Mouse (Mus musculus): ENCODE results near the gene Ly6g6f. TPM values are rescaled to one million over a fixed set of nuclear protein-coding genes. Genes with fewer than 3 reads are reported as not detected.
A peak's percentile ranks its signal among the peaks of the same experiment; 100 is the strongest.
"Not testable (repeated sequence)": the region's sequence is repeated elsewhere in the genome, so short reads cannot be mapped to it uniquely, and the experiment has no call there.

Ly6g6f gene
- polyA plus RNA-seq, 1 experiment from 2014 or later = 0.66 TPM

DNA sequence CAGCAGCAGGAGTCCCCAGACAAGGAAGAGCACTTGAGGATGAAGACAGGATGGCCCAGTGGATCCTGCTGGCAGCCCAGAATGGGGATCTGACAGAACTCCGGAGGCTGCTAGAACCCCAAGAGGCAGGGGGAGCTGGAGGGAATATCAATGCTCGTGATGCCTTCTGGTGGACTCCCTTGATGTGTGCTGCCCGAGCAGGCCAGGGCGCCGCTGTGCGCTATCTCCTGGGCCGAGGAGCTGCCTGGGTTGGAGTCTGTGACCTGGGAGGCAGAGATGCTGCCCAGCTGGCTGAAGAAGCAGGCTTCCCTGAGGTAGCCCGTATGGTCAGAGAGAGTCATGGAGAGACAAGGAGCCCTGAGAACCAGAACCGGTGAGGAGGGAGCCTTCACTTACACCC, 37.9 kb upstream of the Ly6g6f start:
- H3K36me3 ChIP-seq = peaks cover 48% of the 10 kb centered on the region
- WGBS = 92% methylated on average over 9 of the region's 9 CpGs
- H3K4me3 ChIP-seq; DNase-seq (ENCODE audit: low spot score); H3K9me3 ChIP-seq (replicated peaks); H3K27me3 ChIP-seq (ENCODE audit: low read depth, poor library complexity, severe bottlenecking); H3K27ac ChIP-seq: not testable (repeated sequence)
- H3K4me1 ChIP-seq = peaks cover 49% of the 10 kb centered on the region

DNA sequence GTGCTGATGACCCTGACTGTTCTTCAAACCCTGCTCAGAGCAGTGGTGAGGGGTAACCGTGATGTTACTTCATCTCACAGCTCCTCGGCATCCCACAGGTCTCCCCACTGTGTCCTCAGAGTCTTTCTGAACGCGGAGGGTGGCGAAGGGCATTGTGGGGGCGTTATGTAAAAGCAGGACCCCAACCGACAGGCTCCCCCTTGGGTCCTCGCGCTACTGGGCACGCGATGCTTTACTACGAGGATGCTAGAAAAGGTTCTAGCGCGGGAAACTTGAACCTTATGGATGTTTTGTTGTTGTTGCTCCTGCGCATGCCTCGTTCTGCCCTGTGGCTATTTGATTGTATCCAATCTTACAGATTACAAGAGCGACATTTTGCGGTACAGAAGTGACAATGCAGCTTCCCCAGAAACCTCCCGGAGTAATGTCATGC, 36.5 kb upstream of the Ly6g6f start, which contains the start of gene Csnk2b:
Gene Csnk2b, minus strand, starts transcription at position 183 of the 433 bp plus-strand sequence.
- H3K27ac ChIP-seq = peak within 1 kb of the TSS; percentile 90
- WGBS = 1% methylated on average over 19 of the region's 19 CpGs
- no peaks in the 10 kb centered on the region for H3K27me3 ChIP-seq (ENCODE audit: low read depth, poor library complexity, severe bottlenecking)
- peaks cover 51% of the 10 kb centered on the region for H3K36me3 ChIP-seq
- H3K9me3 ChIP-seq (replicated peaks) = no peaks in the 10 kb centered on the region
- peak within 1 kb of the TSS; percentile 89 for H3K4me3 ChIP-seq
- H3K4me1 ChIP-seq = peaks cover 38% of the 10 kb centered on the region
- peak; percentile 70 for DNase-seq (ENCODE audit: low spot score)

DNA sequence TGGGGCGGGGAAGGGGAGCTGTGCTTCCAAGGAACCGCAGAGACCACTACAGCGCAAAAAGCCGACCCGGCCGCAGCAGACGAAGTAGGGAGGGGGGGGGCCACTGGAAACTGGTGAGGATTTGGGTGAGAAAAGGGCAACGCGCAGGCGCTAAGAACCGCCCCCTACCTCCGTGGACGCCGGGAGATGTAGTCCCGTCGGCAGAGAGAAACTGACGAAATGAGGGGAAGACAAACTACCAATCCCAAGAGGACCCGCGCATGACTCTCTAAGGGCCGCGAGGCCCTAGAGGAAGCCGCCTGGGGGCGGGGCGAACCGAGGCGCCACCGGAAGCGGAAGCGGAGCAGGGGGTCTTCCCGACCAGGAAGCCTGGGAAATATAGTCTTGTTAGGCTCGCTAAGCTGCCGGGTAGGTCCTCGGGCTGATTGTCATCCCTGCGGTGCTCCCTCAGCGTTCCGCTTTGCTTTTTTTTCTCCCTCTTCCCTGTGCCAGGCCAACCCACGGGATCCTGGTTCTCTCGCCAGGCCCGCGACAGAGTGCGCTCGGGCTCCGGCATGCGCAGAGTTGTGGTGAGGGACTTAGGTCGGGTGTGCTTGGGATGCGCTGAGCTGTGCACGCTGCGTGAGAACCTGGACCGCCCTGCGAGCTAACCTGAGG, 35.9 kb upstream of the Ly6g6f start, which contains the start of gene Gpank1:
Gene Gpank1, plus strand, starts transcription at position 313 of the 657 bp plus-strand sequence.
- Histone ChIP-seq H3K9me3 (replicated peaks) (no peaks in the 10 kb centered on the region), H3K4me3 (peak within 1 kb of the TSS; percentile 89), H3K36me3 (peaks cover 55% of the 10 kb centered on the region), H3K27me3 (ENCODE audit: low read depth, poor library complexity, severe bottlenecking) (no peaks in the 10 kb centered on the region), H3K4me1 (peaks cover 32% of the 10 kb centered on the region), H3K27ac (peak within 1 kb of the TSS; percentile 90)
- DNase-seq (ENCODE audit: low spot score) = peak; percentile 98
- under 1% methylated on average over 50 of the region's 50 CpGs for WGBS

DNA sequence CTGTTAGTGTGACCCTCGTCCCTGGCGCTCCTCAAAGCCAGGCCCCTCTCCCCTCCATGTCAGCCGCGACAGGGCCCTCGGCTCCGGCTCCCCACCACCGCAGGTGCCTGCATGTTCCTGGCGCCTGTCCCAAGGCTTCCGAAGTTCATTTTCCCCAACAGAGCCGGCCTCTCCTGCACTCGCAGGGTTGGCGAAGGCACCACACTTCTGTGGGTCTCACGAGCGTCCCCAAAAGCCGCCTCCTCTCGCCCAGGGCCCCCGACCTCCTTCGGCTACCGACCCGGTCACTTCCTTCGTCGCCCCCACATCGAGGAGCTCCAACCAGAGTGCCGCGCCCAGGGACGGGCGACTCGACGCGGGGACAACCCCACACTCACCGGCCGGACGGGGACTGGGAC, 35.3 kb upstream of the Ly6g6f start:
- Histone ChIP-seq H3K4me3 (peak overlapping the region; percentile 89), H3K27me3 (ENCODE audit: low read depth, poor library complexity, severe bottlenecking) (no peaks in the 10 kb centered on the region), H3K27ac (peak overlapping the region; percentile 90), H3K4me1 (peaks cover 29% of the 10 kb centered on the region), H3K9me3 (replicated peaks) (no peaks in the 10 kb centered on the region), H3K36me3 (peaks cover 60% of the 10 kb centered on the region)
- WGBS = under 1% methylated on average over 33 of the region's 33 CpGs
- DNase-seq (ENCODE audit: low spot score) = peak; percentile 46

DNA sequence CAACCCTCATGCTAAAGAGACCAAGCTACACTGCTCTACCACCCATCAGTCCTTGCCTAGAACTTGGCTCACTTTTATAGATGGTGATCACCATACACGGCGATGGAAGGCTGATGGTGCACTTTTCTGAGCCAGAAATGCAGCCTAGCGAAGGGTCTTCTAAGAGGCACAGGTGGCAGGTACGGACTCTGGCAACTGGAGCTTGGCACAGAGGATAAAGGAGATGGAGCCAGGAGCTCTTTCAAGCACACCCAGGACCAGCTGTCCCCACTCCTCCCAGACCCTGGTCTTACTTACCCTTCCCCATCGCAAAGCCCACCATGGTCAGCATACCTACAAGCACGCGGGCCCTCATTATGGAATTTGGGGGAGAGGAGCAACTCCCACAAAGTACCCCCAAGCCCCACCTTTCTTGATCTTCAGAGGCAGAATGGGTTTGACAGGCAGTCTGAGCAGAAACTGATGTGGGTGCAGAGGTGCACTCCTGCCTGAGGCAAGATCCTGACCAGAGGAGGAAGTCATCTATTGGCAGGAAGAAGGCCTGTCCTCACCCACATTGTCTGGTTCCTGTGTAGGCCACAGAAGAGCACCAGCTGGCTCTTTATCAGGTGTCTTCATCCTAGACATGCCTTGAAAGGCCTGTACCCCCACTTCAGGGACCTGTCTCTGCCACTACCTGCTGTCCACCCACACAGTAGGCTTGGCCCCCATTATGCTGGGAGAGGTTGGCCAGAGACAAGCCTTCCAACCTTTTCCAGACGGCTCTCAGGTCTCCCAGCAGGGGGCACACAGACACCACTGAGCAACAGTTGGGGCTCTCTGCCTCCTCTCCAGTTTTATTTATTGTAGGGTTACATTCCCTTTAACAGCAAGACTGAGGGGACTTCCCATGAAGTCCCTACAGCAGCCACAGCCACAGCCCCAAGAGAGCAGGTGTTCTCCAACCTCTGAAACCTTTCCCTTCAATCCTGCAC, 29.9 kb upstream of the Ly6g6f start, which contains the start of gene Ly6g5b:
Gene Ly6g5b, minus strand, starts transcription at position 383 of the 974 bp plus-strand sequence.
- no peak within 1 kb of the TSS for H3K27ac ChIP-seq
- WGBS = 86% methylated on average over 8 of the region's 8 CpGs
- peaks cover 59% of the 10 kb centered on the region for H3K36me3 ChIP-seq
- DNase-seq (ENCODE audit: low spot score) = no peak
- H3K27me3 ChIP-seq (ENCODE audit: low read depth, poor library complexity, severe bottlenecking) = no peaks in the 10 kb centered on the region
- H3K4me3 ChIP-seq = no peak within 1 kb of the TSS
- no peaks in the 10 kb centered on the region for H3K9me3 ChIP-seq (replicated peaks)
- peaks cover 9% of the 10 kb centered on the region for H3K4me1 ChIP-seq

DNA sequence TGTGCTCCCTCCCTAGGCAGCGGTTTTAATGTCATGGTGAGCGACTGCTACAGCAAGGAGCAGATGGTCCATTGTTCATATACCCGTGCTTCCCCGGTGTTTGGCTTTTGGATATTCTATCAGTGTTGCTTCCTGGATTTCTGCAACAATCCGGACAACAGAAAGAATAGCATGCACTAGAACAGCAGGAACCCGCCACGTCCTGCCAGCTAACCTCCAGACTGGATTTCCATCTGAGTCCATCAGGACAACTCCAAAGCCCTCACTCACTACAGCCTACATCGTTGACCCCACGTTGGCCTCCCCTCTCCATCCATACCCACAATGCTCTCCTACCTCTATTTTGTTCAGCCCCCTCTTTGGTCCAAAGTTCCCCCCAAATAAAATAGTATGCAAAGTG, 26.4 kb upstream of the Ly6g6f start:
- no peaks in the 10 kb centered on the region for H3K9me3 ChIP-seq (replicated peaks)
- H3K27ac ChIP-seq = no peak overlapping the region
- DNase-seq (ENCODE audit: low spot score) = no peak
- H3K4me3 ChIP-seq = no peak overlapping the region
- WGBS = 89% methylated on average over 9 of the region's 9 CpGs
- no peaks in the 10 kb centered on the region for H3K4me1 ChIP-seq
- peaks cover 31% of the 10 kb centered on the region for H3K36me3 ChIP-seq
- H3K27me3 ChIP-seq (ENCODE audit: low read depth, poor library complexity, severe bottlenecking) = no peaks in the 10 kb centered on the region

DNA sequence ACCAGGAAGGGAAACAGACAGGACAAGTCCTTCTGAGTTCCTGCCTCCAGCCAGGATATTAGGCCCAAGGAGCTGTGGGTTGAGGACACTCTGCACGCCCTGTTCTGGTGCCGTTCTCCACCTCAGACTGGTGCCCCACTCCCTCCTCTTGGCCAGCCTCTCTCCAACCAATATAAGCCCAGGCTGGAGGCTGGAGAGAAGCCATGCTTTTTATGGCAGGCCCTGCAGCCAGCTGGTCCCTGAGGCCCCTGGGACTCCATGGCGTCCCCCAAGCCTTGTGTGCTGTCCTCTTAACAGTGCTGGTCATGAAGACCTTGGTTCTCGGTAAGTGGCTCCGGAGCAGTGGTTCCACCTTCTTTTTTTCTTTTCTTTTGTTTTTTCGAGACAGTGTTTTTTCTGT, 22.7 kb upstream of the Ly6g6f start, which contains the start of gene Ly6g5c:
Gene Ly6g5c, plus strand, starts transcription at position 183 of the 400 bp plus-strand sequence.
- DNase-seq (ENCODE audit: low spot score) = no peak
- peaks cover 8% of the 10 kb centered on the region; the same call in 1 of the 2 replicates for H3K4me1 ChIP-seq
- H3K4me3 ChIP-seq = no peak within 1 kb of the TSS
- WGBS = 87% methylated on average over 6 of the region's 6 CpGs
- H3K27ac ChIP-seq = no peak within 1 kb of the TSS
- no peaks in the 10 kb centered on the region for H3K9me3 ChIP-seq (replicated peaks)
- H3K36me3 ChIP-seq = peaks cover 13% of the 10 kb centered on the region
- H3K27me3 ChIP-seq (ENCODE audit: low read depth, poor library complexity, severe bottlenecking) = no peaks in the 10 kb centered on the region

DNA sequence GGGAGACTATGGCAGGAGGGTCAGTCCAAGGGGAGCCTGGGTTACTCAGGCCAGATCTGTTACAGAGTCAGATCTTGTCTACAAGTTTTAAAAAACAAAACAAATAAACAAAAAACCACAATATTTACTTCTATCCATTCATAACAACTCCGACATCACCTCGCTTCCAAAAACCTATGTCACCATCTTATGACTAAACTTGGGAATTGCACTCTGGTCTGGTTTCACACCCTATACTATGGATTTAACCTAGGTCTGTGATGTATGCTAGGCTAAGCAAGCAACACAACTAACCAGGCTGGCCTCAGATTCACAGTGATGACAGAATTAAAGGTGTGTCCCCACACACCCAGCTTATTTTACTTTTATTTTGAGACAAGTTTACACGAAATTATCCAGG, 21.1 kb upstream of the Ly6g6f start:
- WGBS = 80% methylated on average over 3 of the region's 3 CpGs
- Histone ChIP-seq H3K9me3 (replicated peaks) (no peaks in the 10 kb centered on the region), H3K27me3 (ENCODE audit: low read depth, poor library complexity, severe bottlenecking) (no peaks in the 10 kb centered on the region), H3K36me3 (peaks cover 29% of the 10 kb centered on the region), H3K4me1 (peaks cover 8% of the 10 kb centered on the region; the same call in 1 of the 2 replicates), H3K4me3 (no peak overlapping the region), H3K27ac (no peak overlapping the region)
- DNase-seq (ENCODE audit: low spot score) = no peak

DNA sequence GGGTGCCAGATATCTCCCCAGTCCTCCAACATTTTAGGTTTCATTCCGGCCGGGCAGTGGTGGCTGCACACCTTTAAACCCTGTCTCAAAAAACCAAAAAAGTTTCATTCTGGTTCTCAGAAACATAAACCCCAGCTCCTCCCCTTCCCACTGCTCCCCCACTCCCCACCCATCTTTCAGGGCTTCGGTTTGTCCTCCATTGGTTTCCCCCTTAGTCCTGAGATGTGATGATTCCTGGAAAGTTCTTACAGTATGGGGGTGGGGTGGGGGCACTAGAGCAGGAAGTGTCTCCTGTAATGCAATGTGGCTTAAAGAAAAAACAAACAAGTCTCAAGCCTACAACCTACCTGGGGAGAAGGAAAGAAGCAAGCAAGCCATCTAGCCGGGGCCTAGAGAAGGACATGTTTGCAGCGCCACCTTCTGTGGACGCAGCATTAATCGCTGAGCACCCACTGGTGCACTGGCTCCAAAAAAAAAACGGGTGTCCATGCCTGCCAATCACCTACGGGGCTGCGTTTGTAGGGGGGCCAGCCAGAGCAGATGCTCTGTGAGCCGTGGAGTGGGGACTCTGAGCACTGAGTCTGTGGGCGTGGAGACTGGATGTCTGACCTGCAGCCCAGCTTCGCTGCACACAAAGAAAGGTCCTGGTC, 20.5 kb upstream of the Ly6g6f start:
- H3K27ac ChIP-seq = no peak overlapping the region
- H3K27me3 ChIP-seq (ENCODE audit: low read depth, poor library complexity, severe bottlenecking) = no peaks in the 10 kb centered on the region
- H3K36me3 ChIP-seq = peaks cover 35% of the 10 kb centered on the region
- peak overlapping the region; percentile 13; the same call in 1 of the 2 replicates for H3K4me3 ChIP-seq
- peak; percentile 40 for DNase-seq (ENCODE audit: low spot score)
- H3K4me1 ChIP-seq = peaks cover 8% of the 10 kb centered on the region; the same call in 1 of the 2 replicates
- no peaks in the 10 kb centered on the region for H3K9me3 ChIP-seq (replicated peaks)
- 35% methylated on average over 13 of the region's 13 CpGs for WGBS

DNA sequence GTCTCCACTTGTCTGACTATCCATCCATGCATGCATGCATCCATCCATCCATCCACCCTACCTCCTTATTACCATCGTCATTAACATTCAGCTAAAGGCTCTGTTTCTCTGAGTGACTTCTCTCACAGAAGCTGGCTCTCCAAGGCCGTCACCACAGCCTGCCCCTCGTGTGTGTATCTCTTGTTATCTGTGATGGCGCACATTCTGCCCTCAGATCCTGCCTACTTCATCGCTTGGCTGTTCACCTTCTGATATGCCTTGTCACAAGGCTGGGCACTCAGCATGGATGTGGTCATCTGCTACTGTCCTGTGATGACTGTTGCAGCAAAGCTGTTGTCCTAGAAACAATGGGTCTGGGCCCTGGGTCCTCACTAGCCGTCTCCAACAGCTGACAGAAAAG, 19.3 kb upstream of the Ly6g6f start:
- no peaks in the 10 kb centered on the region for H3K27me3 ChIP-seq (ENCODE audit: low read depth, poor library complexity, severe bottlenecking)
- no peak overlapping the region for H3K4me3 ChIP-seq
- no peak overlapping the region for H3K27ac ChIP-seq
- no peaks in the 10 kb centered on the region for H3K9me3 ChIP-seq (replicated peaks)
- DNase-seq (ENCODE audit: low spot score) = no peak
- H3K4me1 ChIP-seq = peaks cover 8% of the 10 kb centered on the region; the same call in 1 of the 2 replicates
- peaks cover 47% of the 10 kb centered on the region for H3K36me3 ChIP-seq
- 83% methylated on average over 6 of the region's 6 CpGs for WGBS

DNA sequence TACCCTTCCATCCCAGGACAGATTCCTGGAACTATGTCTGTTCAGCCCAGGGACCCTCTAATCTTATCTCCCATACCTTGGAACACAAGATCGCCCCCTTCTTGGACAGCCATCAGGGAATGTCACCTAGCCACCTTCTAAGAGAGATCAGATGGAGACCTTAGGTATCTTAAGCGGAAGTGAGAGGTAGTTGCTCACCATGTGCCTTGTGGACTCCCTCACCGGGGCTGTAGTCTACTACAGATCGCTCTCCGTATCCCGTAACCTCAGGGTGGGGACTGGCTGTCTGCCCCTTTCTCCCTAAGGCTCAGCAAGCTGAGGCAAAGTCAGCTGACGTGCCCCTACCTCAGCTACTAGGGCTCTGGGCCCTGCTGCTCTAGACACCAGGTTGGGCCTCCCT, 18.7 kb upstream of the Ly6g6f start:
- Histone ChIP-seq H3K9me3 (replicated peaks) (no peaks in the 10 kb centered on the region), H3K27me3 (ENCODE audit: low read depth, poor library complexity, severe bottlenecking) (no peaks in the 10 kb centered on the region), H3K27ac (no peak overlapping the region), H3K4me3 (no peak overlapping the region), H3K4me1 (peaks cover 8% of the 10 kb centered on the region; the same call in 1 of the 2 replicates), H3K36me3 (peaks cover 53% of the 10 kb centered on the region)
- DNase-seq (ENCODE audit: low spot score) = no peak
- 92% methylated on average over 7 of the region's 7 CpGs for WGBS

DNA sequence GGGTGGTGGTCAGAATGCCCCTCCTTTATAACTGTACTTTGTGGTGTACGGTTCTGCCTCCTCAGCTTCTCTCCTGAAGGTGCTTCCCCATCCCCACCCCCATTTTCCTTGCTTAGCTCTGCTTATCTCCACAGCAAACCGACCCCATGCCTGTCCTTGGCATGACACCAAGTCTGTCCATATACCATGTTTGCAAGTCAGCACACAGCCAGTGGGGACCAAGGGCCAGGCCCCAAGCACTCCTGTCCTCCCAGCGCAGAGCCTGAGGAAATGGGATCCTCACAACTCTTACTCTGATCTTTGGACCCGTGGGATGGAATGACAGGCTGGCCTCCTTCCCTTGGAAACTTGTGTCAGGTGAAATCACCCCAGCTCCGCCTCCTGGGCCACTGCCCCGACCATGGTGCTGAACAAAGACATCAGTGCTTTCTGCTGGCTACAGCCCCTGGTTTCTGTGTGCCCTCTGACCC, 17.8 kb upstream of the Ly6g6f start:
- Histone ChIP-seq H3K4me1 (peaks cover 8% of the 10 kb centered on the region; the same call in 1 of the 2 replicates), H3K36me3 (peaks cover 61% of the 10 kb centered on the region), H3K27me3 (ENCODE audit: low read depth, poor library complexity, severe bottlenecking) (no peaks in the 10 kb centered on the region), H3K9me3 (replicated peaks) (no peaks in the 10 kb centered on the region), H3K27ac (no peak overlapping the region), H3K4me3 (no peak overlapping the region)
- no peak for DNase-seq (ENCODE audit: low spot score)
- 72% methylated on average over 6 of the region's 6 CpGs for WGBS
